In the genomic region with DNA sequence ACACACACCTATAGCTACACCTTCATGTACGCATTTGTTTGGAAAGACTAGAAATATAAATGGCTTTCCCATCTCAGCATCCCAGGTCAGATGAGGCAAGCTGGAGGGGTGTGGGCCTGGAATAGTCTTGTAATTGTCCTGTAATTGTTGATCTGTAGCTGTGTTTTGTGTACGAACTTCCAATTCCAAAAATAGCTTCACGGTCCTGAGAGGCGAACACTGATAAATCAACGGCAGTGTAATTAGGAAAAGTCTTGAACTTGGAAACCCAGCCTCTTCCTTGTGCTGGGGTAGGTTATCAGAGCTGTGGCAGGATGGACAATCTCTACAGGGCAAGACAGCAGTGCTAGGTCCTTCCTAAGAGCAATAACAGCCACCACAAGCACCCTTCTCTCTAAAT, we compare ENCODE assay signal across 15 mouse cellular contexts. TPM values are rescaled to one million over a fixed set of nuclear protein-coding genes. Genes with fewer than 3 reads are reported as not detected.
"Had no signal": no experiment of that assay in that cellular context is flagged by ENCODE, and none has a peak within 500 bp of the region (broad histone marks: within the 10 kb centered on the region; RNA-seq: fewer than 3 reads in every experiment).

No protein-coding gene starts in this region.

- H3K27ac ChIP-seq: left cerebral cortex, adult 2 months; limb, embryonic 10.5 days; liver, embryonic 13.5 days; macrophage; midbrain, embryonic 15.5 days; neural tube, embryonic 12.5 days; stomach, postnatal 0 days had no signal

- H3K4me2 ChIP-seq: liver, embryonic 13.5 days; midbrain, embryonic 11.5 days; midbrain, embryonic 15.5 days; neural tube, embryonic 12.5 days had no signal

- ATAC-seq: intestine, postnatal 0 days; liver, postnatal 0 days; midbrain, embryonic 15.5 days had no signal

- H3K9me3 ChIP-seq: limb, embryonic 10.5 days; liver, embryonic 13.5 days; midbrain, embryonic 15.5 days; neural tube, embryonic 12.5 days had no signal

- H3K36me3 ChIP-seq: limb, embryonic 10.5 days; liver, embryonic 13.5 days; midbrain, embryonic 15.5 days; neural tube, embryonic 12.5 days had no signal

- H3K4me1 ChIP-seq: limb, embryonic 10.5 days; midbrain, embryonic 15.5 days; neural tube, embryonic 12.5 days had no signal

- H3K27me3 ChIP-seq: liver, embryonic 13.5 days; megakaryocyte, embryonic 14.5 days; midbrain, embryonic 15.5 days; neural tube, embryonic 12.5 days had no signal

- DNase-seq: kidney, postnatal 14 days; liver, embryonic 13.5 days; liver, postnatal 0 days; thymus, postnatal 4 days had no signal

- H3K9ac ChIP-seq: liver, embryonic 13.5 days; liver, postnatal 0 days; midbrain, embryonic 15.5 days; neural tube, embryonic 12.5 days had no signal

- H3K4me3 ChIP-seq: left cerebral cortex, adult 2 months; limb, embryonic 10.5 days; liver, embryonic 13.5 days; megakaryocyte, embryonic 14.5 days; midbrain, embryonic 15.5 days; neural tube, embryonic 12.5 days had no signal

RNA-seq across cellular contexts. Expression of gene Adgrf5, which starts 18.5 kb away (rescaled TPM):
- total RNA-seq: monocyte, adult 5-6 weeks; neutrophil, adult 5-6 weeks had no signal
